Mouse (Mus musculus) stomach, adult 2 months (tissue): ENCODE data around the gene Tbl3. TPM values are rescaled to one million over a fixed set of nuclear protein-coding genes. Genes with fewer than 3 reads are reported as not detected.

Experiments
- polyA plus RNA-seq: library from polyadenylated mRNA; depleted of rRNA; stranded (reverse); fragments of >200 nt; gene quantifications from 2 replicates; pipeline ENCODE4 v1.2.3, GENCODE M21; 2012; rRNA removed

Gene Tbl3
- 25.5 and 30.0 TPM in 2 replicates for polyA plus RNA-seq

GRCm38 (mm10) chr17:24706982-24707800 lies at the start of gene Tbl3:
Gene Tbl3, minus strand, starts transcription at chr17:24707660.

GRCm38 (mm10) chr17:24752415-24753394 lies 45.2 kb upstream of the Tbl3 start, which contains the start of gene Hs3st6:
Gene Hs3st6, plus strand, starts transcription at chr17:24752988.

GRCm38 (mm10) chr17:24736330-24737051 lies 29.0 kb upstream of the Tbl3 start, which contains the start of gene Msrb1:
Gene Msrb1, plus strand, starts transcription at chr17:24736642.

GRCm38 (mm10) chr17:24727618-24728017 lies 20.2 kb upstream of the Tbl3 start, which contains the start of gene Rpl3l:
Gene Rpl3l, plus strand, starts transcription at chr17:24727820.

DNA sequence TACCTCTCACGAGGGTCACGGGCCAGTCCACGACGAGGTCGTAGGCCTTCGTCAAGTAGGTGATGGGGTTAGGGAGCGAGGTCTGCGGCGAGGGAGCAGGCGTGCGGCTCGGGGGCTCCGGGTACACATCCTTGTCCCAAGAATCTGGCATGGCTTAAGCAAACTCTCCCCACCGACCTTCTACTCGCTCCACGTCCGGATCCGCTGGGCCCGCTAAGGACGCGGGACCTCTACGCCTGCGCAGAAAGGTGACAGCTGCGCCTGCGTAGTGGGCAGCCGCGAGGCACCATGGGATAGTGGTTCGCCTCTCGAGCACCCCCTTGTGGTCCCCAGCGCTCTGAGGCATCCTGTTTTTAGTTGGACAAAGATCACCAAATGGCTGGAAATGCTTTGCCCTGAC lies 16.7 kb upstream of the Tbl3 start, which contains the start of gene Ndufb10:
Gene Ndufb10, minus strand, starts transcription at position 295 of the 400 bp plus-strand sequence.

GRCm38 (mm10) chr17:24717943-24718342 lies 10.5 kb upstream of the Tbl3 start, which contains the start of the genes Rnf151 and Rps2:
Gene Rnf151, minus strand, starts transcription at chr17:24718063.
Gene Rps2, plus strand, starts transcription at chr17:24718116.

GRCm38 (mm10) chr17:24696011-24696697 lies 11.3 kb downstream of the Tbl3 start, which contains the start of the genes Gfer and Noxo1:
Gene Gfer, minus strand, starts transcription at chr17:24696156.
Gene Noxo1, plus strand, starts transcription at chr17:24696234.

GRCm38 (mm10) chr17:24689251-24690081 lies 18.0 kb downstream of the Tbl3 start, which contains the start of gene Syngr3:
Gene Syngr3, minus strand, starts transcription at chr17:24689955.

DNA sequence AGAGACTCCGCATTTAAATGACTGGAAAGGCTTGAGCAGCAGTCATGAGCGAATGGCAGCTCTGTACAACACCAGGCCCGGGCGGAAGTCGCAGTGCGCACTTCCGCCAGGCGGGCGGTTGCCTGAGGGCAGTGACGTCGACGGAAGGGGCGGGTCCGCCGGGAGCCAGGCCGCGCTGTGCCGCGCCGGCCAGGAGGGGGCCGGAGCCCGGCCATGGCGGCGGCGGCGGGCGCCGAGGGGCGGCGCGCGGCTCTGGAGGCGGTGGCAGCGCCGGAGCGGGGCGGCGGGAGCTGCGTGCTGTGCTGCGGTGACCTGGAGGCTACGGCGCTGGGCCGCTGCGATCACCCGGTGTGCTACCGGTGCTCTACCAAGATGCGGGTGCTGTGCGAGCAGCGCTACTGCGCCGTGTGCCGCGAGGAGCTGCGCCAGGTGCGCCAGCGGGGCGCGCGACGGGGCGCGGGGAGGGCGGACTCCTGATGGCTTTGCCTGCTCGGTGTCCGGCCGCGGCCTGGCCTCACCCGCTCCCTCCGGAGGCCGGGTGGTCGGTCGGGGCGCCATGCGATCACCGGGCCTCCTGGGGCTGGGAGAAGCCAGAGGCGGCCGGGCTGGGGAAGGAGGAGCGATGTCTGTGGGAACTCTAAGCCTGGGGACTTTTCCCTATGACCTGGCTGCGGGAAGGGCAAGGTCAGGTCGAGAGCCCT lies 37.8 kb downstream of the Tbl3 start, which contains the start of gene Zfp598:
Gene Zfp598, plus strand, starts transcription at position 143 of the 701 bp plus-strand sequence.

GRCm38 (mm10) chr17:24658017-24658758 lies 49.3 kb downstream of the Tbl3 start, which contains the start of gene Npw:
Gene Npw, minus strand, starts transcription at chr17:24658457.

DNA sequence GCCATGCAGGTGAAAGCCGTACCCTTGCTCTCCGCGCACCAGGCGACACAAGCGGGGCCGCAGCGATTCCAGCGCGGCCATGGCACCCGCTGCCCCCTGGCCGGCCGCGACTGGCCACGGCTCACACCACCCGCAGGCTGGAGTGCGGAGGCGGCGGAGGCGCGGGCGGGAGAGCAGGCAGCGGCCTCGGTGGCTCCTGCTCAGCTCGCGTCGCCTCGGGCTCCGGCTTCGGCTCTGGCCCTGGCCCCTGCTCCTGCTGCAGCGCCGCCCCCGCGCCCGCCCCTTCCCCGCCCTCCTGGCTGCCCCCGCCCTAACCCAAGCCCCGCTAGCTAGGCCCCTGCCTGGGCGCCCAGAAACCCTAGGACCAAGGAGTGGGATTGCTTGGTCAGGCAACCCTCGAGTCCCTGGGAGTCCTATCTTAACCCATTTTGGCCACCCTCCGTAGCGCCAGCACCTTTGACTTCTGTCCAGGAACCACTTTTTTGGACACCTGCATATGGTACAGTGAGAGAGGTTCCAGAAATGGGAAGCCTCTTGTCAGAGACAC lies 57.3 kb downstream of the Tbl3 start, which contains the start of gene Slc9a3r2:
Gene Slc9a3r2, minus strand, starts transcription at position 258 of the 547 bp plus-strand sequence.

Other genes with a start within 250 kb of the Tbl3 start
- 36.0 and 36.4 TPM in 2 replicates for gene E4f1, start 237.3 kb downstream of the Tbl3 start, polyA plus RNA-seq
- 31.9 and 71.4 TPM in 2 replicates for gene Pgp, start 237.3 kb downstream of the Tbl3 start, polyA plus RNA-seq
- 0.89 and 2.0 TPM in 2 replicates for gene Bricd5, start 233.8 kb downstream of the Tbl3 start, polyA plus RNA-seq
- gene Mlst8, start 228.6 kb downstream of the Tbl3 start, polyA plus RNA-seq = 17.7 and 18.0 TPM in 2 replicates
- gene Caskin1, start 219.1 kb downstream of the Tbl3 start, polyA plus RNA-seq = 0.31 and 0.43 TPM in 2 replicates
- 69.9 and 81.7 TPM in 2 replicates for gene Traf7, start 179.7 kb downstream of the Tbl3 start, polyA plus RNA-seq
- gene Rab26, start 173.4 kb downstream of the Tbl3 start, polyA plus RNA-seq = 0.52 and 0.64 TPM in 2 replicates
- gene Pkd1, start 157.8 kb downstream of the Tbl3 start, polyA plus RNA-seq = 28.7 and 31.6 TPM in 2 replicates
- gene Tsc2, start 75.0 kb downstream of the Tbl3 start, polyA plus RNA-seq = 76.4 and 92.7 TPM in 2 replicates
- gene Nthl1, start 75.0 kb downstream of the Tbl3 start, polyA plus RNA-seq = 4.2 and 7.1 TPM in 2 replicates
- 79.0 and 91.9 TPM in 2 replicates for gene Slc9a3r2, start 57.3 kb downstream of the Tbl3 start, polyA plus RNA-seq
- 82.5 and 162 TPM in 2 replicates for gene Npw, start 49.2 kb downstream of the Tbl3 start, polyA plus RNA-seq
- 38.5 and 39.1 TPM in 2 replicates for gene Zfp598, start 38.0 kb downstream of the Tbl3 start, polyA plus RNA-seq
- 1.4 and 1.7 TPM in 2 replicates for gene Syngr3, start 17.7 kb downstream of the Tbl3 start, polyA plus RNA-seq
- 7.2 and 30.2 TPM in 2 replicates for gene Gfer, start 11.5 kb downstream of the Tbl3 start, polyA plus RNA-seq
- 11.3 and 12.3 TPM in 2 replicates for gene Noxo1, start 11.4 kb downstream of the Tbl3 start, polyA plus RNA-seq
- gene Rnf151, start 10.4 kb upstream of the Tbl3 start, polyA plus RNA-seq = 0.13 and 0.33 TPM in 2 replicates
- gene Rps2, start 10.5 kb upstream of the Tbl3 start, polyA plus RNA-seq = 1,596 and 3,241 TPM in 2 replicates
- gene Ndufb10, start 16.8 kb upstream of the Tbl3 start, polyA plus RNA-seq = 158 and 263 TPM in 2 replicates
- 2.5 and 3.6 TPM in 2 replicates for gene Rpl3l, start 20.2 kb upstream of the Tbl3 start, polyA plus RNA-seq
- 78.4 and 78.5 TPM in 2 replicates for gene Msrb1, start 29.0 kb upstream of the Tbl3 start, polyA plus RNA-seq
- 3.0 and 3.9 TPM in 2 replicates for gene Hs3st6, start 45.3 kb upstream of the Tbl3 start, polyA plus RNA-seq
- gene Meiob, start 96.6 kb upstream of the Tbl3 start, polyA plus RNA-seq = not detected in 2 replicates
- gene Hagh, start 132.5 kb upstream of the Tbl3 start, polyA plus RNA-seq = 37.2 and 61.0 TPM in 2 replicates
- gene Fahd1, start 142.7 kb upstream of the Tbl3 start, polyA plus RNA-seq = 5.4 and 6.5 TPM in 2 replicates
- gene Igfals, start 158.3 kb upstream of the Tbl3 start, polyA plus RNA-seq = 2.3 and 5.1 TPM in 2 replicates
- gene Nubp2, start 178.7 kb upstream of the Tbl3 start, polyA plus RNA-seq = 17.6 and 19.5 TPM in 2 replicates
- gene Spsb3, start 179.0 kb upstream of the Tbl3 start, polyA plus RNA-seq = 55.4 and 87.4 TPM in 2 replicates
- gene Eme2, start 187.4 kb upstream of the Tbl3 start, polyA plus RNA-seq = 12.9 and 16.6 TPM in 2 replicates
- 92.5 and 285 TPM in 2 replicates for gene Mrps34, start 187.5 kb upstream of the Tbl3 start, polyA plus RNA-seq
- gene Nme3, start 188.8 kb upstream of the Tbl3 start, polyA plus RNA-seq = 25.7 and 28.0 TPM in 2 replicates
- 31.3 and 37.0 TPM in 2 replicates for gene Mapk8ip3, start 229.3 kb upstream of the Tbl3 start, polyA plus RNA-seq